In genomic region chr7:102078517-102078916, GRCm38 (mm10) we compare ENCODE assay signal across 10 mouse cellular contexts. TPM values are rescaled to one million over a fixed set of nuclear protein-coding genes. Genes with fewer than 3 reads are reported as not detected.
DNase-seq lines count a peak whose midpoint lies in the region; ATAC-seq and TF ChIP-seq lines count a peak whose summit lies in the region.
"Had no signal": no experiment of that assay in that cellular context is flagged by ENCODE, and none has a peak within 500 bp of the region (broad histone marks: within the 10 kb centered on the region; RNA-seq: fewer than 3 reads in every experiment).

No protein-coding gene starts in this region.

- H3K4me3 ChIP-seq in heart, embryonic 10.5 days = no peak overlapping the region
- H3K4me3 ChIP-seq in layer of hippocampus, adult 2 months = no peak overlapping the region
- H3K4me3 ChIP-seq: heart, embryonic 13.5 days had no signal

- H3K36me3 ChIP-seq in heart, embryonic 10.5 days = peaks cover 94% of the 10 kb centered on the region

- peak; percentile 85 for DNase-seq in heart, adult 11 months
- DNase-seq in heart, embryonic 10.5 days (ENCODE audit: low spot score) = no peak
- peak; percentile 29 for DNase-seq in ovary, postnatal 14 days (ENCODE audit: low spot score)
- DNase-seq in ovary, postnatal 36 days (ENCODE audit: low spot score) = no peak
- DNase-seq in brain, embryonic 14.5 days (ENCODE audit: low read depth) = peak; percentile 51
- peak in 1 of 2 experiments; percentile 54 for DNase-seq in layer of hippocampus, adult 2 months (ENCODE audit: low spot score in 2 of 2)
- DNase-seq in neural tube, embryonic 10.5 days (ENCODE audit: extremely low spot score, low spot score) = no peak

- H3K27me3 ChIP-seq in heart, embryonic 10.5 days (ENCODE audit: insufficient read depth, poor library complexity, severe bottlenecking) = no peaks in the 10 kb centered on the region
- H3K27me3 ChIP-seq: heart, embryonic 13.5 days had no signal

- H3K9me3 ChIP-seq in heart, embryonic 10.5 days = no peaks in the 10 kb centered on the region
- H3K9me3 ChIP-seq: heart, embryonic 13.5 days had no signal

- no peaks in the 10 kb centered on the region for H3K4me1 ChIP-seq in heart, embryonic 10.5 days
- H3K4me1 ChIP-seq: heart, embryonic 13.5 days had no signal

- TF ChIP-seq POLR2A in brain, embryonic 14.5 days (IDR thresholded peaks at IDR 0.05; ENCODE audit: borderline replicate concordance, extremely low read depth, insufficient read depth, insufficient read length, poor library complexity, severe bottlenecking) = no peak

- H3K27ac ChIP-seq in heart, embryonic 10.5 days = no peak overlapping the region
- H3K27ac ChIP-seq in layer of hippocampus, adult 2 months = no peak overlapping the region
- H3K27ac ChIP-seq: heart, embryonic 13.5 days had no signal

- ATAC-seq in megakaryocyte-erythroid progenitor cell, adult 5-6 weeks (replicated peaks; ENCODE audit: low FRiP score, low TSS enrichment, poor library complexity, severe bottlenecking) = no peak

- TF ChIP-seq CTCF in brain, embryonic 14.5 days (IDR thresholded peaks at IDR 0.05; ENCODE audit: borderline replicate concordance, extremely low read depth, insufficient read depth, insufficient read length) = peak; percentile 60; the same call in 1 of the 2 replicates
- peak; percentile 88 for TF ChIP-seq CTCF in layer of hippocampus, adult 2 months (conservative IDR thresholded peaks at IDR 0.05)

- 80% methylated on average over 7 of the region's 7 CpGs for WGBS in heart, embryonic 10.5 days

RNA-seq across cellular contexts. Expression of gene Trpc2, which starts 4.4 kb away (rescaled TPM):
- not detected in 2 replicates for polyA plus RNA-seq in heart, embryonic 10.5 days (2016; fragmentation: Nextera tagmentation; extraction: Ambion mirVana)
- polyA plus RNA-seq in brain, embryonic 14.5 days (2012; rRNA removed) = 3.4 and 5.8 TPM in 2 replicates
- total RNA-seq in layer of hippocampus, adult 2 months (2021) = 1 to 10 TPM; 1.1 to 2.4 TPM
- not detected in 2 replicates for total RNA-seq in megakaryocyte-erythroid progenitor cell, adult 5-6 weeks (2014; fragmentation: Nextera tagmentation)
- total RNA-seq in megakaryocyte-erythroid progenitor cell, adult 5-6 weeks (2017) = 0.80 and 1.0 TPM in 2 replicates
- polyA plus RNA-seq: heart, embryonic 13.5 days had no signal

RNA-seq across cellular contexts. Expression of gene Xntrpc, which starts 13.0 kb away (rescaled TPM):
- polyA plus RNA-seq in heart, embryonic 10.5 days (2016; fragmentation: Nextera tagmentation; extraction: Ambion mirVana) = 1.5 and 1.7 TPM in 2 replicates
- polyA plus RNA-seq in brain, embryonic 14.5 days (2012; rRNA removed) = 5.7 and 7.7 TPM in 2 replicates
- total RNA-seq in layer of hippocampus, adult 2 months (2021) = 1 to 10 TPM; 2.3 to 2.9 TPM
- total RNA-seq in megakaryocyte-erythroid progenitor cell, adult 5-6 weeks (2014; fragmentation: Nextera tagmentation) = 0.48 and 1.3 TPM in 2 replicates
- total RNA-seq in megakaryocyte-erythroid progenitor cell, adult 5-6 weeks (2017) = 0.08 TPM in 1 of 2 replicates, not detected in the other

RNA-seq across cellular contexts. Expression of gene Xndc1, which starts 13.2 kb away (rescaled TPM):
- 26.4 and 33.5 TPM in 2 replicates for polyA plus RNA-seq in heart, embryonic 10.5 days (2016; fragmentation: Nextera tagmentation; extraction: Ambion mirVana)
- polyA plus RNA-seq in brain, embryonic 14.5 days (2012; rRNA removed) = 44.4 and 63.2 TPM in 2 replicates
- total RNA-seq in layer of hippocampus, adult 2 months (2021) = 10 to 100 TPM; 29.2 to 33.7 TPM
- total RNA-seq in megakaryocyte-erythroid progenitor cell, adult 5-6 weeks (2014; fragmentation: Nextera tagmentation) = 54.5 and 57.5 TPM in 2 replicates
- total RNA-seq in megakaryocyte-erythroid progenitor cell, adult 5-6 weeks (2017) = 28.7 and 40.8 TPM in 2 replicates

RNA-seq across cellular contexts. Expression of gene Rnf121, which starts 13.2 kb away (rescaled TPM):
- 23.7 and 28.2 TPM in 2 replicates for polyA plus RNA-seq in heart, embryonic 10.5 days (2016; fragmentation: Nextera tagmentation; extraction: Ambion mirVana)
- polyA plus RNA-seq in brain, embryonic 14.5 days (2012; rRNA removed) = 65.8 and 95.5 TPM in 2 replicates
- 10 to 100 TPM; 44.3 to 47.4 TPM for total RNA-seq in layer of hippocampus, adult 2 months (2021)
- 12.5 and 12.6 TPM in 2 replicates for total RNA-seq in megakaryocyte-erythroid progenitor cell, adult 5-6 weeks (2014; fragmentation: Nextera tagmentation)
- 11.2 and 19.6 TPM in 2 replicates for total RNA-seq in megakaryocyte-erythroid progenitor cell, adult 5-6 weeks (2017)

RNA-seq across cellular contexts. Expression of gene Art1, which starts 23.0 kb away (rescaled TPM):
- 8.1 and 18.4 TPM in 2 replicates for polyA plus RNA-seq in heart, embryonic 10.5 days (2016; fragmentation: Nextera tagmentation; extraction: Ambion mirVana)
- polyA plus RNA-seq in brain, embryonic 14.5 days (2012; rRNA removed) = 0.34 and 0.39 TPM in 2 replicates
- total RNA-seq in layer of hippocampus, adult 2 months (2021) = not detected
- not detected in 2 replicates for total RNA-seq in megakaryocyte-erythroid progenitor cell, adult 5-6 weeks (2014; fragmentation: Nextera tagmentation)
- total RNA-seq in megakaryocyte-erythroid progenitor cell, adult 5-6 weeks (2017) = not detected in 2 replicates
- total RNA-seq: adrenal gland, postnatal 36 days had no signal

Comparison
In these comparisons a context has a peak if more than half of its experiments do, and no peak if none do; other contexts are left out.
1. DNase-seq: peak in heart, adult 11 months (single experiment), ovary, postnatal 14 days (single experiment) and brain, embryonic 14.5 days (single experiment); none in heart, embryonic 10.5 days (single experiment), ovary, postnatal 36 days (single experiment) and neural tube, embryonic 10.5 days (single experiment).